Mouse (Mus musculus) thymus, postnatal 4 days (tissue): ENCODE data around the gene Arhgef17.

Experiments
- DNase-seq: peaks from one replicate; pipeline ENCODE4 v3.0.0; 2021

The Arhgef17 gene

DNA sequence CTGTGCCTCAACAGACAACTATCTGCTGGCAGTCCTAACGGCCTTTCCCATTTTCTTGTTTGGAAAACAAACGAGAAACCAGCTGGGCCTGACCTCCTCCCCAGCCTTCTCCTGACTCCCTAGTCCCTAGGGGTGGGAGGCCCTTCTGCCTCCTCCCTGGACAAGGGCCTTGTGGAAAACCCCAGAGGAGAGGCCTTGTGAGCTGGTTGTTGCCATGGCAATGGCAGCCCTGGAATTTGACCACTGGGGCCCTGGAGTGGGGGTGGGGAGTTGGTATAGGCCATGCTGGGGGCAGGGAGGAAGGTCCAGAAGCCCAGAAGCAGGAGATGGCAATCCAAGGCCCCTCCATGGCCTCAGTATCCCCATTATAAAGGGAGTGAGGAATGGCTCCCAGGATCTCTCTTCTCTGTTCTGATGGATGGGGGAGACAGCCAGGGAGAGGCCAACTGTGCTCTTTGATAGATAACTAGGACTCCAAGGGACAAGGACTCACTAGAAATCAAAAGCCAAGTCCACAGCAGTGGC is 20.6 kb downstream of the Arhgef17 start:
- DNase-seq = no peak

DNA sequence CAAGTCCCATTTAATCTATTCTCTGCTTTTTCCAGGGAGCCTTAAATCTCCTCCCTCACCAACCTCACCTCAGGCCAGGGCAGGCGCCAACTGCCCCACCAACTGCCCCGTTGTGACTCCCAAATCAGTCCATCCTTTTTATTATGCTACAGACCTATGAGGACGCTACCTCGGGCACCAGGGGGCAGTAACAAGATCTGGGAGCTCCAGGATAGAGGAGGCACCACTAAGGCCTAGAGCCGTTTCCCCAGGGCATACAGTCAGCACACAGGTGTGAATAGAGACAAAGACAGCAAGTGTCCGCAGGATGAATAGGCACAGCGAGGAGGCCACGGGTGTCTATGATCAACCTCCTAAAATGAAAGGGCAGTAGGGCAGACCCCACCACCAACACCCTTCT is 23.3 kb downstream of the Arhgef17 start:
- DNase-seq = peak; percentile 66

DNA sequence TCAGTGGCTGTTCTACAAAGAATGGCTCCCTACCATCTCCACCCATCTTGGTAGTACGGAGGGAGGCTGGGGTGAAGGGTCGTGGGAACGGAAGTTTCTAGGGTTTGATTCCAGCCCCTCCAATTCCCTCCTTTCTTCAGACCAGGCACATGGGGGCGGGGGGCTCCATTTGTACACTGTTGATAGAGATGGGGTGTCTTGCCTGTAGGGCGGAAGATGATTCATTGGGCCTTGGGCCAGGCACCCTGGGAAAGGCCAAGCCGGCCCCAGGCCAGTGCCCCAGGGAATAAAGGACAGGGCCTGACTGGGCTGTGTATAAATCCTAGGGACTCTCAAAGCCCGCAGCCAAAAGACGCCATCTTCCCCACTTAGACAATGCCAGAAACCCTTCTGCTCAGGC is 23.8 kb downstream of the Arhgef17 start:
- no peak for DNase-seq

DNA sequence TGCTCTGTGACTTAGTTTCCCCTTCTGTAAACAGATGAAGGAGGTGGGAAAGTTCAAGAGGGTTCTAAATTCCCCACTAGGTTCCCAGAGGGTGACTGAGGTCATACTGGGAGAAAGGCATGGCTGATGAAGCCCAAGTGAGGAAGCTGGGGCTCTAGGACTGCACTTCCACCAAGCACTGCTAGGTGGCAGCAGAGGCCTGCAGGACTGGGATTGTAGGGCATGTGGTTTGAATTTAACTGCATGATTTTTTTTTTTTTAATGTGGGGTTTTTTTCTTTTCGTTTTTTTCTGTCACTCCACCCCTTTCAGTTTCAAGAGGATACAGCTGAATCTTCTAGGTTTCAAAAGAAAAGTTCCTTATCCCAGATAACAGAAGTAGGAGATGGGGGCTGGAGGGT is 24.7 kb downstream of the Arhgef17 start:
- peak; percentile 85 for DNase-seq

DNA sequence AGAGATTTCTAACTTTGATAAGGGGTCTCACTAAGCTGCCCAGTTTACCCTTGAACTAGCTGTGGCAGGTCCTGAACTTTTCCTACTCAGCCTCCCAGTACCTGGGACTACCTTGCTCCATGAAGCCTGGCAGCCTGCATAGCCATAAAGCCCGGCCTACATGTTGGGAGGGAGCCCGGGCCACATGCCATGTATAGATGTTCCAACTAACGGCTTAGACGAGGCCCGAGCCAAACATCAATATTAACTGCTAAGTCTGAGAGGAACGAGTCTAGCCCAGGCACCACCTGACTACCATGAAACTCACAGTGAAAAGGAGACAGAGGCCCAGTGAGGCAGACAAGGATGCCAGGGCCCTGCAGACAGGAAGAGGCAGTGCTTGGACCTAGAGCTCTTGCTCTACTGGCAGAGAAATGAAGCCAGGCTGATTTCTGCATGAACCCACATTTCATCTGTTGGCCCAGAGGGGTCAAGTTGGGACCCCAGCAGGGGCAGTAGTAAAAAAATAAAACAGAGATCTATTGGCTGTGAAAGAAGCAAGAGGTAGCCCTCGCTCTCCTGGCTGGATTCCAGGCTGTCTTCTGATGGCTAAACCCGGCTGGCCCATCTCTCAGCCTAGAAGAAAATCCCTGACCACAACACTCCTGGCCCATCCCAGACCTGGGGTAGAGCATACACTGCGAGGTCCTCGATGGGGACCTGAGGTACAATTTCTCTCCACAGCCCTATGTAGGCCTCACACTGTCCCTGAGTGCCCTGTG is 25.7 kb downstream of the Arhgef17 start:
- no peak for DNase-seq

DNA sequence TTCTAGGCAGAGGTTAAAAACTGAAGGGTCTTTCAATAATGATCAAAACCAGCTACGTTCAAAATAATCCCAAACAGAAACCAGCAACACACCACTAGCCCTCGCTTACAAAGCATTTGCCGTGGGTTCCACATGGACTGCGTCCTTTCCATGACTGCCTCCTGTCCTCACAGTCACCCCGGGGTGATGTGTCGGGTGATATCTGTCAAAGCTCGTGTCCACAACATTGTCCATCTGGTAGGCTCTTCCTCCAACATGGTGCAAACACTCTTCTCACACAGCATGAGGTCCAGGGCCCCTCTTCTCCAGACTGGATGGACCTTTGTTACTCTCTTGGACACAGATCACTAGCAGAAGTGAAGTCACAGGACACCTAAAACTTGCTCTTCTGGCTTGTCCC is 26.9 kb downstream of the Arhgef17 start:
- DNase-seq = no peak

DNA sequence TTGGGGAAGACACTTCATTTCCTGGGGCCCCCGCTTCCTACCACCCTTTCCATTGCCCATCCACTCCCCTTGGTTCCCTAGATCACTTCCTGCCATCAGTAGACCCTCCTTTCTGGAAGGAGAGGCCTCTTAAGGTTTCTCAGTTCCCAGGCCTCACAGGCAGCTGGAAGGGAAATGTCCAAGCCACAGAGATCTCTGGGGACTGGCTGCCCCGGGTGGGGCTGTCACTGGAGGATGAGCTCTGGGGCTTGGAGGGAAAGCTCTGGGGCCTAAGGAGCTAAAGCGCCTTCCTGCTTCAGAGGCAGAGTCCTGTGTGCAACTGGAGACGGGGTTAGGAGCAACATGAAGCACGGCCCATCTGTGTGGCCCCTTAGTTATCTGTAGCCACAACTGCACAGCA is 27.3 kb downstream of the Arhgef17 start:
- DNase-seq = no peak

DNA sequence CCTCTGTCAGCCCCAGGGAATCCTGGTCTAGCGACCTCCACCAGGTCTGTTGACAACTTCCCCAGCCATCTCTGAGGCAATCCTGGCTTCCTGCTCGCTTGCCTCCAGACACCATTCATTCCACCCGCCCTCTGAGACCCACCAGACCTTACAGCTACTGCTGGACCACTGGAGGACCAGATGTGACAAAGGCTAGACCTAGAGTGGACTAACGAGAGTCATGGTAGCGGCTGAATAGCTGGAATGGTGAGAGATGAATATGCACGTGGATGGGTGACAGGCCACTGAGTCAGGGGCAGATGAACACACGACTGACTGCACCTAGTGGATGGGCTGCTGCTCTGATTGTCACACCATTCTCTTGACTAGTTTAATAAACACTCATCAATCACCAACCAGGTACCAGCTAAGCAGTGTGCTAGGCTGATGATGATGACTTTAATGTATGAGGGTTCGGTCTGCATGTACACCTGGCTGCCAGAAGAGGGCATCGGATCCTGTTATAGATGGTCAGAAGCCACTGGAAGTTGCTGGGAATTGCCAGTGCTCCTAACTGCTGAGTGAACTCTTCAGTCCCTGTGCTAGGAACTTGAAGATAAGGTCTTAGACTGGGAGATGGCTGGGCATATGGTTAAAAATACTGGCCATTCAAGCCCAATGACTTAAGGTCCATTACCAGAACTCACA is 29.3 kb downstream of the Arhgef17 start:
- DNase-seq = no peak

DNA sequence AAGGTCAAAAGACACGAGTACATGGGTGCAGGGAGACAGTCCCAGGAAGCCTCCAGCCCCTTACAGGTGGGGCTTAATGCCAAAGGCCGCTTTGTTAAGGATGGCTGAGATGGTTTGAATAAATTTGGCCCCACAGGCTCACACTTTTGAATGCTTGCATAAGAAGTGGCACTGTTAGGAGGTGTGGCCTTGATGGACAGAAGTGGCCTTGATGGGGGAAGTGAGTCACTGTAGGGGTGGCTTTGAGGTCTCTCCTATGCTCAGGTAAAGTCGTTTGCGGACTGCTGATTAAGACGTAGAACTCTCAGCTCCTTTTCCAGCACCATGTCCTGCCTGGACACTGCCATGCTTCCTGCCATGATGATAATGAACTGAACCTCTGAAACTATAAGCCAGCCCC is 34.1 kb downstream of the Arhgef17 start:
- DNase-seq = no peak

DNA sequence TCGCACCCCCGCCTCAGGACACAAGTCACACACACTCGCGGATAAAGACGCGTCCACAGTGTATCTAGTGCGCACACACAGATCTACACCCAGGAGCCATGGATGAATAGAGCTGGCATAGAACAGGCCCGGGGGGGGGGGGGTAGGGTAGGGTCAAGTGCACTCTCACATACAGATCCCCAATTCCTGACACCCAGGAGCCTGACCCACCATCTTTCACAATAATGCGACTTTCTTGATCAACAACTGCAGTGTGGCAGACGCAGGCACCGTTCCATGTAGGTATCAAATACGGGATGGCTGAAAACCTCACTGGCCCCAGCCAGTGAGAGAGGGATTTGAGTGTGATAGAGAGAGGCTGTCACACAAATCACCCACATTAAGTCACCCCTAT is 37.1 kb downstream of the Arhgef17 start:
- DNase-seq = no peak

DNA sequence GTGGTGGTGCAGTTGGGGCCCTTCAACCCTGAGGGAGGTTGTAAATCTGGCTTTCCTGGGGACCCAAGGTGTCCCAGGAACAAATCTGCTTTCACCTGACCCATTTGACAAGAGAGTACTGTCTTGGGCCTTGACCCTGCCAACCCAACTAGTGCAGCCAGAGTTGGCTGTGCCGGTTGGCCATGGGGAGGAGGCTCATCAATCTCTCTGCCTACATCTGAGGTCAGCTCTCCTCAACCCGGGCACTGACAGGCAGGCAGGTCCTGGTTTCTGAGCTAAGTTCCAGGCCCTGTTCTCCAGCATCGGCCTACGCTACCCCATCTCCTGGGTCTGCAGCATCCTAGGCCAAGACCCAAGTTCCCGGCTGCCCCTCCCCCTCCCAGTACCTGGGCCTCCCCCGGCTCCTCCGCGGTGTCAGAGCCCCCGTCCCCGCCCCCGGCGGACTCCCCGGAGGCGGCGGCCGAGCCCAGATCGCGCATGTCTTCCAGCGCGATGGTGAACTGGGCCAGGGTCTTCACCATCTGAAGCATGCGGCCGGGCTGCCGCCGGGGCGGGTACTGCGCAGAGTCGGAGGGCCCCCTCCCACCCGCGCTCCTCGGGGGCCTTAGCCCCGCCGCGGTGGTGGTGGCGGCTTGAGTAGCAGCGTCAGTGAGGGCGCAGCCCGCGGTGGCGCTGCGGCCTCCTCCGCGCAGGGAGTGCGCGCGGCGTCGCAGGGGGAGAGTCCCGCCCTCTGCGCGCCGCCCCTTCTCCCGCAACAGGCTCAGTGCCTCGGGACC is 37.7 kb downstream of the Arhgef17 start:
- peak; percentile 65 for DNase-seq

DNA sequence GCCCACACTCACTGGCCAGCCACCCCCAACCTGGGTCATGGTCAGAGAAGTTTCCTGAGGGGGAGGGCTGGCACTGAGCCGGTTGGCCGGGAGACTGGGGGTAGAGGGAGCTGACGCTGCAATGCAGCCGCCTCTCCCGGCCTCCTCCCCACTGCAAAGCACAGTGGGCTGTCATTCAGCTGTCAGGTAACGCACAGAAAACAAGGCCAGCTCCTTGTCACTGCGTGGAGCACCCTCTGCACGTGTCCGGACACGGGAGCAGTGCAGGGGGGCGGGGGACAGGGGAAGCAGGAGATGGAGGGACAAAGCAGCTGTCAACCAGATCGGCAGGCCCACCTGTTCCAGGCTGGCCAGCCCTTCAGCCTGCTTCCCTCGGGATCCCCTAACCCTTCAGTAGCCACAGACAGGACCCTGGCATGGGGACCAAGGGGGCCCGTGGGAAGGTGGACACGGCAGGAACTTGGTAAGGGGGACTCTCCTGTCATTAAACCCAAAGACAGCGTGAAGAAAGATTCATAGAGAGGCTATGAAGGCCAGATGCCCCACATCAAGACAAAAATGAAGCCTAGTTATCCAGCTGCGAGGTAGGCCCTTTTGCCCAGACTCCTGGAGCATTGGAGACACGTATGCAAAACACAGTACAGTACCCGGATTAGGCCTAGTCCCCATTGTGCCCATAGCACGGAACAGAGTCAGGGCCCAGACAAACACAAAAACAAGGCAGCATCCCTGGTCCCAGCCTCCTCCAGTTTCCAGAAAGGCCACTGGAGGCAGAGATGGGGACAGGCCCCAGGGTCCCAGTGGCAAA is 38.5 kb downstream of the Arhgef17 start:
- DNase-seq = no peak

DNA sequence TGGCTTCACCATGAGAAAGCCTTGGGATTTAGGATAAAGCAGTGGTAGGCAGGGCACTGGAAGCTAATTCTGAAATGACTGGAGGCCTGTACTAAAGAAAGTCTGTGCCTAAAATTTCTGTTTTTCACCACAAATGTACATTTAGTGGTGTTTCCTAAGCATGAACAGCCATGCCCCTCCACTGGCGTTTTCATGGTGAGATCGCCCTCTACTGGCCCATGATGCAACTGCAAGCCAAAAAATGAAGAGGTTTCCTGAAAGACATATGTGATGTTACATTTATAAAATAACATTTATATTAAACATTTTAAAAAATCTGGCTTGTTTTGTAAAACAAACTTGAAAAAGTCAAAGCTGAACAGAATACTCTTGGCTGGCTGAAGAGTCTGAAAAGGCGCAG is 45.4 kb downstream of the Arhgef17 start:
- DNase-seq = peak; percentile 78

DNA sequence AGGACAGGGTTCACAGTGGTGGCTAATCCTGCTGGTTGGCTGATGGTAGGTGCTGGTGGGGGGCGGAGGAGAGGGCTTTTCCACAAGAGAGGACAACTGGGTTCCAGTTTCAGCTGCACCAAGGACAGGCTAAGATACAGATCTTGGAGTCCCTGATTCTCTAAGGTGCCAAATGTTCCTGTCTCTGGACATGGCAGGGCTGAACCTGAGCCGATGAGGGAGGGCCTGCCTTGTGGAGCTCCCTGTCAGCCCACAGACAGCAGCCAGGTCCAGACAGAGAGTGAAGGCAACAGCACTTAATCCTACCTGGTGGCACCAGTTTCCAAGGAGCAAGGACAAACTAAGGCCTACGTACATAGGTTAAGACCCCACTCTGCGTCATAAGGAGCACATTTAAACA is 47.4 kb downstream of the Arhgef17 start:
- no peak for DNase-seq

DNA sequence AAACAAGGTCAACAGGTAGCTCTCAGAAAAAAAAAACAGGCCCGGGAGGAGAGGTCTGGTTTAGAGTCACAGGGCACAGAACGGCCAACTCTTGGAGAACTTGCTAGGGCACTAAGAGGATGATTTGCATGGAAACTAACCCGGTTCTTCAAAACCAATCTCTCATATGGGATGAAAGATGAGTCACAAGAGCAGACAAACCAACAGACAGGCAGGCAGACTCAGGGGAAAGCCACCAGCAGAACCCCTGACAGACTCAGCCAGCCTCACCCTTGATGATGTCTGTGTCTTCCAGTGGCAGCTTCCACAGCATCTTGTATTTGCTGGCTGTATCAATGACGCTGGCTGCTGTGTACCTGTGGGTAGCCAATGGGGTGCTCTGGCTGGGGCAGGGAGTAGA is 50.0 kb downstream of the Arhgef17 start:
- DNase-seq = no peak

DNA sequence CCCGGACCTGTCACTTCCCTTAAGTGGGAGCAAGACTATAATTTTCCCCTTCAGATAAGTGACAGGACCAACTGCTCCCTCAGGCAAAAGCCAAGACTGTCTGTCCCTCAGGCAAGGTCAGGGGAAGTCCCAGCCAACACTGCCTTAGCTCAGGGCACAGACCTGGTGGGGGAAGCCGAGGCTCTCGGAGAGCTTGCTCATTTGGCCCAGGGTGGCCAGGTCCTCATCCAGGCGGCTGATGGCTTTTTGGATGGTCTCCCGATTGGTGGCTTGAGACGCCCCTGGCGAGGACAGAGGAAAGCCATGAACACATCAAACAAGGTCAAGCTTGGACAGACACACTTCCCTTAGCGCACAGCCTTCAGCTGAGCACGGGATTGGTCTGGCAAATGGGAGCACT is 50.4 kb downstream of the Arhgef17 start:
- no peak for DNase-seq

DNA sequence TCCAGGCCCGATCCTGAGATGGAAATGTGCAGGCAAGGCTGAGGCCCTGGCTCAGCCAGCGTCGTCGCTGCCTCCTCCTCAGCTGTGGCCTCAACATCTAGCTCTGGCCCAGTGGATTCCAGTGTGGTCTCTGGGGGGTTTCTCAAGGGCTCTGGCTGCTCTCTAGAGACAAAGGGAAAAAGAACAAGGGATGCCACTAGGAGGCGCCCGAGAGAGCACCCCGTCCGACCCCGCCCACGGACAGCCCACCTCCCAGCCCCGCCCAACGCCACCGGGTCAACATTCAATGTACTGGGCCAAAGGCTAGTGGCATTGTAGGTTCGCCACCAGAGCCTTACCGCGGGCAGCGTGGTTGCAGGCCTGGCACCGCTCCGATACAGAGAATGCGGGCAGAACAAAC is 52.3 kb downstream of the Arhgef17 start:
- peak; percentile 94 for DNase-seq

DNA sequence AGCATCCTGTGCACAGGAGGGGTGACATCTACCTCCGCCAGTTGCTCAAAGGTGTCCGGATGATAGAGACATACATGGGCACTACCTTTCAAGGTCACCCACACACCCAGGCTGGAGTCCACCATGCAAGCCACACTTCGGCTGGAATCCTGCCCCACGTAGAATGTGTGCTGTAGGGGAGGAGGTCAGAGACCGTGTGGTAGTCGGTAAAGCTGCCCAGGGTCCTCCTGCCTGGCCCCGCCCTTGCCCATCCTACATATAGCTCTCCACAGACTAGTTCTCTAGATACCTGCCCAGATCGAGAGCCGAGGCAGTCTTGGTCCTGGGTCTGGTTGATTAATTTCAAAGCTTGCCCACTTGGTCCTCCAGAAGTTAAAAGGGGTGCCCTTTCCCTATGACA is 55.1 kb downstream of the Arhgef17 start:
- DNase-seq = no peak

DNA sequence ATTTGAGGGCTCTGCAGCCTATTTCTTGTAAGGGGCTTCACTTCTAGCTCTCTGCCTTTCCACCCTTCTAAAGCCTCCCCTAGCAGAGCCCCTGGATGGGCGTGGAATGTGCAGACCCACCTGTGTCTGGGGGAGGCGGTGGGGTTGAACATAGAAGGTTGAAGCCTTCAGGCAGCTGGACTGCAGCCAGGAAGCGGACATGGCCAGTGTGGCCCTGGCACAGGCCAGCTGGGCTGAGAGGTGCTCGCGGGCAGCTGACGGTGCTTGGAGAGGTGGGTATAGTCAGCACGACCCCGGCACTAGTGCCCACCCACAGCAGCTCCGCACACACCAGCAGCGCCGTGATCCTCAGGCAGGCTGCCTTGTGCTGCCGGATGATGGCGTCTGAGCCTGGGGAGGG is 55.6 kb downstream of the Arhgef17 start:
- DNase-seq = no peak

DNA sequence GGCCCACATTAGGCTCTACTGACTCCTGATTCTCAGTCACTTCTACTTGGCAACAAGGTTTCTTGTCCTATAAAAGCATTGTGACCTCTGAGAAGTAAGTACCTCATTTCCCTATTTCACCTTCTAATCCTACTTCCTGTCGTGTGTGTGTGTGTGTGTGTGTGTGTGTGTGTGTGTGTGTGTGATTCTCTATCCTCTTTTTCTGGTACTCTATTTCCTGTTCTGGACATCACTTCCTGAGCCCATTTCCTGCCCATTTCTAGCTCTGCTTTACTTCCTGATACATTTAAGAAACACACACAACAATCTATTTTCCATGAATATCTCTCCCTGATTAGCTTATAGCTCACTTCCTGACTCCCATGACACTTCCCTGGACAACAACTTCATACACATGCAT is 56.1 kb downstream of the Arhgef17 start:
- no peak for DNase-seq

DNA sequence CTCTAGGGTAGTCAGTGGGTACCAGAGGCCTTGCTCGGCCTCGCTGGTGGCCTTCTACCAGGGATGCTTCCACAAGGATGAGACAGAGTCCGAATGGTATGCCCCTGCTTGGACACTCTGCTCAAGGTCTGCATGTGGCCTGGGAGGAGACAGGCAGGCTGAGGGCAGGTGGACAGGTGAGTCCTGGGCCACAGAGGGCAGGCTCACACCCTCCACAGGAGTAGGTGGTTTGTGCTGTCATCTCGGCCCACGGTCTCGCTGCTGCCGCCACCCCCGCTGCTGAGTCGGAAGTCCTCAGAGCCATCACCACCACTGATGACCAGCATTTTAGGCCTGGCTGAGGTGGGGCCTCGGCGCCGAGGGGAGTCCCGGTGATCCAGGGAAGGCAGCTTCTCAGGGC is 58.7 kb downstream of the Arhgef17 start:
- no peak for DNase-seq

DNA sequence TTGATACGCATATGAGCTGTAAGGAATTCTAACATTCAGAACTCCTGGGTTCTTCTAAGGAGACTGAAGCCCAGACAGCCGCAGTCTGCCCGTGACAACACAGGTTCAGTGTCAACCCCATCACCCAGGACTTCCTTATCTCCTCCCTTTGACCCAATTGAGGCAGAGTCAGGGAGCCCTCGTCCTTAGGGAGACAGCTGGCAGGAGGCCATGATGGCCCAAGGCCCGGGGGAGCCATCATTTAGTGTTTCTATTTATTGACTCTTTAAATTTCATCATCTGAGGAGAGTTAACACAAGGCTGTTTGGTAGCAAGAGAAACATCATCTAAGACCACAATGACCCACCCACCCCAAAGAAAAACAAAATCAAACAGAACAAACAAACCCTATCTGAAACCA is 60.0 kb downstream of the Arhgef17 start:
- no peak for DNase-seq

DNA sequence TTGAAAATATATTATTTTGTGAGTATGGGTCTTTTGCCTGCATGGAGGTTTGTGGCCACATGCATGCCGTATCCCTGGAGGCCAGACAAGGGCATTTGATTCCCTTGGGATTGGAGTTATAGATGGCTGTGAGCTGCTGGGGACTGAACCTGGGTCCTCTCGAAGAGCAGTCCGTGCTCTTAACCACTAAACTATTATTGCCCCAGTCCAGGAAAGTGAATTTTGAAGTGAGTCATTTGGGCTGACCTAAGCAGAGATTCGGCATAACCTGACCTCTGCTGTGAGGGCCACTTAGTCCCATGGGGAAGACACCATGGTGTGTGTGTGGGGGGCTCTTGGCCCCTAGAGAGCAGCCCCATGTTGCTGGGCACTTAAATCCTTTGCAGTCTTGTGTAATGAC is 60.6 kb downstream of the Arhgef17 start:
- DNase-seq = no peak
